In genomic region chr5:38476861-38477565, GRCm38 (mm10) we compare ENCODE assay signal across 8 mouse cellular contexts. TPM values are rescaled to one million over a fixed set of nuclear protein-coding genes. Genes with fewer than 3 reads are reported as not detected.
DNase-seq lines count a peak whose midpoint lies in the region; ATAC-seq and TF ChIP-seq lines count a peak whose summit lies in the region.
"Had no signal": no experiment of that assay in that cellular context is flagged by ENCODE, and none has a peak within 500 bp of the region (broad histone marks: within the 10 kb centered on the region; RNA-seq: fewer than 3 reads in every experiment).

No protein-coding gene starts in this region.

- no peak overlapping the region for H3K4me2 ChIP-seq in midbrain, embryonic 16.5 days (ENCODE audit: low read length)
- no peak overlapping the region for H3K4me2 ChIP-seq in stomach, postnatal 0 days (replicated peaks; ENCODE audit: low read depth)
- H3K4me2 ChIP-seq: stomach, embryonic 15.5 days had no signal

- H3K9me3 ChIP-seq in midbrain, embryonic 10.5 days (replicated peaks): no peaks in the 10 kb centered on the region; the same call in 1 of the 2 replicates
- no peaks in the 10 kb centered on the region for H3K9me3 ChIP-seq in midbrain, embryonic 16.5 days (replicated peaks; ENCODE audit: control insufficient read depth, low read length, poor library complexity, severe bottlenecking)
- H3K9me3 ChIP-seq in stomach, postnatal 0 days (ENCODE audit: control insufficient read depth, low read length): no peaks in the 10 kb centered on the region
- H3K9me3 ChIP-seq: stomach, embryonic 15.5 days had no signal

- no peak for ATAC-seq in midbrain, embryonic 16.5 days
- no peak for ATAC-seq in stomach, postnatal 0 days (ENCODE audit: low FRiP score, low TSS enrichment)

- TF ChIP-seq POLR2A in bone marrow, adult 2 months (IDR thresholded peaks at IDR 0.05; ENCODE audit: borderline replicate concordance, control insufficient read depth, low read depth, low read length): no peak
- no peak for TF ChIP-seq POLR2A in embryonic fibroblast, embryonic 13.5 days (IDR thresholded peaks at IDR 0.05; ENCODE audit: low read depth, low read length)

- H3K36me3 ChIP-seq in midbrain, embryonic 10.5 days: no peaks in the 10 kb centered on the region
- no peaks in the 10 kb centered on the region for H3K36me3 ChIP-seq in midbrain, embryonic 16.5 days (ENCODE audit: control insufficient read depth, insufficient read depth, low read length)
- no peaks in the 10 kb centered on the region for H3K36me3 ChIP-seq in stomach, postnatal 0 days (ENCODE audit: control insufficient read depth, insufficient read depth, low read length)
- H3K36me3 ChIP-seq: stomach, embryonic 15.5 days had no signal

- peak; percentile 26; the same call in 1 of the 2 replicates for TF ChIP-seq CTCF in bone marrow, adult 2 months (IDR thresholded peaks at IDR 0.05; ENCODE audit: control insufficient read depth, insufficient read depth, low read length)
- 0 out of 2 replicates have a peak, but pooled peaks have one; percentile 24 for TF ChIP-seq CTCF in embryonic fibroblast, embryonic 13.5 days (IDR thresholded peaks at IDR 0.05; ENCODE audit: borderline replicate concordance, insufficient read depth, low read length)
- TF ChIP-seq CTCF in stomach, postnatal 0 days (IDR thresholded peaks at IDR 0.05; ENCODE audit: low read depth): peak; percentile 45

- no peak overlapping the region for H3K9ac ChIP-seq in midbrain, embryonic 16.5 days (ENCODE audit: low read depth, low read length)
- H3K9ac ChIP-seq in stomach, postnatal 0 days (ENCODE audit: low read length): no peak overlapping the region
- H3K9ac ChIP-seq: stomach, embryonic 15.5 days had no signal

- peaks cover 24% of the 10 kb centered on the region for H3K4me1 ChIP-seq in midbrain, embryonic 10.5 days
- peaks cover 10% of the 10 kb centered on the region for H3K4me1 ChIP-seq in midbrain, embryonic 16.5 days (ENCODE audit: control insufficient read depth, insufficient read depth, low read length)
- no peaks in the 10 kb centered on the region; the same call in 1 of the 2 replicates for H3K4me1 ChIP-seq in bone marrow, adult 2 months (ENCODE audit: control insufficient read depth, insufficient read depth, low read length)
- no peaks in the 10 kb centered on the region for H3K4me1 ChIP-seq in embryonic fibroblast, embryonic 13.5 days (ENCODE audit: control insufficient read depth, insufficient read depth, low read length)
- no peaks in the 10 kb centered on the region for H3K4me1 ChIP-seq in stomach, postnatal 0 days (replicated peaks; ENCODE audit: control insufficient read depth, insufficient read depth)

- H3K27ac ChIP-seq in midbrain, embryonic 10.5 days (replicated peaks): no peak overlapping the region
- no peak overlapping the region for H3K27ac ChIP-seq in midbrain, embryonic 16.5 days (ENCODE audit: low read length)
- no peak overlapping the region for H3K27ac ChIP-seq in bone marrow, adult 2 months (ENCODE audit: control insufficient read depth, insufficient read depth, low read depth, low read length, poor library complexity)
- no peak overlapping the region for H3K27ac ChIP-seq in embryonic fibroblast, embryonic 13.5 days (ENCODE audit: insufficient read depth, low read length)
- no peak overlapping the region for H3K27ac ChIP-seq in stomach, postnatal 0 days (replicated peaks)
- H3K27ac ChIP-seq: stomach, embryonic 15.5 days had no signal

- DNase-seq in midbrain, embryonic 10.5 days (ENCODE audit: low spot score): peak; percentile 21
- peak; percentile 68 to 71 for DNase-seq in left cerebral cortex, adult 18-20 months (ENCODE audit: low spot score in 2 of 2)
- no peak for DNase-seq in stomach, postnatal 0 days (ENCODE audit: low spot score)
- DNase-seq in urinary bladder, adult 2 months (ENCODE audit: low spot score): no peak

- H3K4me3 ChIP-seq in midbrain, embryonic 10.5 days: no peak overlapping the region
- no peak overlapping the region for H3K4me3 ChIP-seq in midbrain, embryonic 16.5 days (ENCODE audit: low read depth, low read length)
- no peak overlapping the region for H3K4me3 ChIP-seq in bone marrow, adult 2 months (replicated peaks; ENCODE audit: control insufficient read depth, low read depth, low read length)
- no peak overlapping the region for H3K4me3 ChIP-seq in embryonic fibroblast, embryonic 13.5 days (ENCODE audit: insufficient read depth, low read length)
- no peak overlapping the region for H3K4me3 ChIP-seq in stomach, postnatal 0 days (ENCODE audit: low read depth, low read length)
- H3K4me3 ChIP-seq: stomach, embryonic 15.5 days had no signal

- H3K27me3 ChIP-seq in midbrain, embryonic 10.5 days (ENCODE audit: low read depth, poor library complexity, severe bottlenecking): peaks cover 11% of the 10 kb centered on the region
- no peaks in the 10 kb centered on the region for H3K27me3 ChIP-seq in midbrain, embryonic 16.5 days (ENCODE audit: control insufficient read depth, insufficient read depth, low read depth, low read length)
- no peaks in the 10 kb centered on the region for H3K27me3 ChIP-seq in stomach, postnatal 0 days (ENCODE audit: control insufficient read depth, insufficient read depth, low read length)
- H3K27me3 ChIP-seq: stomach, embryonic 15.5 days had no signal

- no peak for TF ChIP-seq EP300 in stomach, postnatal 0 days (optimal IDR thresholded peaks at IDR 0.05)

- WGBS in midbrain, embryonic 10.5 days: 86% methylated on average over 25 of the region's 25 CpGs
- 89% methylated on average over 25 of the region's 25 CpGs for WGBS in midbrain, embryonic 16.5 days
- 89% methylated on average over 25 of the region's 25 CpGs for WGBS in bone marrow, adult 2 months
- WGBS in stomach, postnatal 0 days: 80% methylated on average over 24 of the region's 25 CpGs

RNA-seq across cellular contexts. Expression of gene Slc2a9, which starts 25.9 kb away (rescaled TPM):
- 0.15 and 0.41 TPM in 2 replicates for polyA plus RNA-seq in midbrain, embryonic 10.5 days (2016; fragmentation: Nextera tagmentation; extraction: Ambion mirVana)
- 0.23 and 0.73 TPM in 2 replicates for polyA plus RNA-seq in midbrain, embryonic 16.5 days (2015; fragmentation: Nextera tagmentation; extraction: Ambion mirVana)
- polyA plus RNA-seq in bone marrow, adult 2 months (2011; ENCODE audit: insufficient read depth, insufficient read length, low replicate concordance, missing spikeins): 3.0 and 11.1 TPM in 2 replicates
- polyA plus RNA-seq in embryonic fibroblast, embryonic 13.5 days (2011; ENCODE audit: insufficient read length, low read depth, missing spikeins): 1.8 and 3.1 TPM in 2 replicates
- 1 to 10 TPM in 1 of 2 experiments, under 1 TPM in 1; 0.70 to 1.1 TPM for total RNA-seq in left cerebral cortex, adult 18-20 months (2021)
- 0.62 and 0.93 TPM in 2 replicates for polyA plus RNA-seq in stomach, postnatal 0 days (2015; fragmentation: Nextera tagmentation; extraction: Ambion mirVana)
- 3.3 and 3.7 TPM in 2 replicates for polyA plus RNA-seq in urinary bladder, adult 2 months (2012; rRNA removed)

Comparison
In these comparisons a context has a peak if more than half of its experiments do, and no peak if none do; other contexts are left out.
1. DNase-seq: peak in midbrain, embryonic 10.5 days (single experiment) and left cerebral cortex, adult 18-20 months (2 of 2); none in stomach, postnatal 0 days (single experiment) and urinary bladder, adult 2 months (single experiment).
2. Peak in every context shown above with its lines, with median percentiles within 50 percentile points of each other: CTCF ChIP-seq.